Comparison of ENCODE assay signal across 11 mouse cellular contexts in the genomic region with DNA sequence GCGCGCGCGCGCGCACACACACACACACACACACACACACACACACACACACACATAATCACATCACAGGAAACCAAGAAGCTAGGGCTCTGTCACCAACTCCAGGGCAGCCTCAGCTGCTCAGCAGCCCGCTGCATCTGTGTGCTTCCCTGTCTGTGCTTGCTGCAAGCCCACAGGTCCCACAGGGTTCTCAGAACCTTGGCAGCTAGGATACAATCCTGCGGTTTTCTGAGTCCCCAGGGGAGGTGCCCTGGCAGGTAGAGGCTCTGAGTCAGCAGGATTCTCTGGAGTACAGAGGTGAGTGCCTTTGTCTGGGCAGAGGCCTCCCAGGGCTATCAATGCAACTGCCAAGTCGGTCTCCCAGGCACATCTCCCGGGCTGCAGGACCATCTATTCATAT. TPM values are rescaled to one million over a fixed set of nuclear protein-coding genes. Genes with fewer than 3 reads are reported as not detected.
DNase-seq lines count a peak whose midpoint lies in the region; ATAC-seq and TF ChIP-seq lines count a peak whose summit lies in the region.
"Had no signal": no experiment of that assay in that cellular context is flagged by ENCODE, and none has a peak within 500 bp of the region (broad histone marks: within the 10 kb centered on the region; RNA-seq: fewer than 3 reads in every experiment).

No protein-coding gene starts in this region.

- 47% methylated on average over 10 of the region's 10 CpGs for WGBS in hindbrain, embryonic 10.5 days
- 46% methylated on average over 9 of the region's 10 CpGs for WGBS in hindbrain, embryonic 12.5 days
- whole genome bisulfite sequencing in hindbrain, postnatal 0 days, result 37% methylated on average over 10 of the region's 10 CpGs
- 45% methylated on average over 10 of the region's 10 CpGs for WGBS in liver, embryonic 12.5 days (ENCODE audit: insufficient replicate concordance)

- 0 out of 2 replicates have a peak overlapping the region, but pooled peaks have one; percentile 53 for H3K27ac ChIP-seq in hindbrain, embryonic 10.5 days
- H3K27ac ChIP-seq in hindbrain, embryonic 12.5 days, result no peak overlapping the region; the same call in 1 of the 2 replicates
- H3K27ac ChIP-seq in ES-E14 (ENCODE audit: insufficient read depth, low read depth, low read length, poor library complexity, severe bottlenecking), result no peak overlapping the region
- no peak overlapping the region for H3K27ac ChIP-seq in hindbrain, postnatal 0 days
- no peak overlapping the region for H3K27ac ChIP-seq in liver, embryonic 12.5 days

- H3K4me1 ChIP-seq in hindbrain, embryonic 10.5 days (replicated peaks), result peaks cover 22% of the 10 kb centered on the region
- peaks cover 9% of the 10 kb centered on the region for H3K4me1 ChIP-seq in hindbrain, embryonic 12.5 days
- H3K4me1 ChIP-seq in ES-E14 (ENCODE audit: control insufficient read depth in 2 of 2, insufficient read depth in 2 of 2, low read length in 2 of 2, poor library complexity in 1 of 2), result peaks cover 3 to 4% of the 10 kb centered on the region in 2 experiments; a peak in 1 of 4 replicates
- peaks cover 5% of the 10 kb centered on the region; the same call in 1 of the 2 replicates for H3K4me1 ChIP-seq in hindbrain, postnatal 0 days (ENCODE audit: insufficient read depth, low read length)
- H3K4me1 ChIP-seq in liver, embryonic 12.5 days, result no peaks in the 10 kb centered on the region

- H3K4me3 ChIP-seq in hindbrain, embryonic 10.5 days, result no peak overlapping the region
- H3K4me3 ChIP-seq in hindbrain, embryonic 12.5 days, result no peak overlapping the region
- H3K4me3 ChIP-seq in ES-E14 (ENCODE audit: insufficient read depth in 1 of 2, low read depth in 1 of 2, low read length in 2 of 2, poor library complexity in 1 of 2, severe bottlenecking in 1 of 2), result peak overlapping the region; percentile 25 to 33; a peak in 1 of 4 replicates
- H3K4me3 ChIP-seq in hindbrain, postnatal 0 days (ENCODE audit: low read length), result no peak overlapping the region
- no peak overlapping the region for H3K4me3 ChIP-seq in liver, embryonic 12.5 days

- H3K4me2 ChIP-seq in hindbrain, embryonic 12.5 days (replicated peaks), result no peak overlapping the region
- no peak overlapping the region for H3K4me2 ChIP-seq in hindbrain, postnatal 0 days (ENCODE audit: low read depth, low read length)
- no peak overlapping the region for H3K4me2 ChIP-seq in liver, embryonic 12.5 days

- no peaks in the 10 kb centered on the region for H3K36me3 ChIP-seq in hindbrain, embryonic 10.5 days
- H3K36me3 ChIP-seq in hindbrain, embryonic 12.5 days, result no peaks in the 10 kb centered on the region
- H3K36me3 ChIP-seq in ES-E14 (ENCODE audit: control insufficient read depth, insufficient read depth, low read length, poor library complexity, severe bottlenecking), result no peaks in the 10 kb centered on the region
- H3K36me3 ChIP-seq in hindbrain, postnatal 0 days (ENCODE audit: insufficient read depth, low read length), result no peaks in the 10 kb centered on the region
- no peaks in the 10 kb centered on the region for H3K36me3 ChIP-seq in liver, embryonic 12.5 days

- TF ChIP-seq CTCF in hindbrain, postnatal 0 days (IDR thresholded peaks at IDR 0.05; ENCODE audit: low read depth), result no peak

- no peak for DNase-seq in hindbrain, embryonic 10.5 days (ENCODE audit: low spot score)
- no peak for DNase-seq in ES-E14 (ENCODE audit: low read depth, low spot score)
- DNase-seq in hindbrain, postnatal 0 days (ENCODE audit: low spot score), result peak; percentile 37
- peak; percentile 77 for DNase-seq in lung, postnatal 36 days
- DNase-seq in retina, postnatal 1 day, result no peak
- DNase-seq in adrenal gland, postnatal 25 days, result no peak
- DNase-seq: heart, postnatal 10 days; right cerebral cortex, adult 18-20 months had no signal

- H3K9me3 ChIP-seq in hindbrain, embryonic 10.5 days, result no peaks in the 10 kb centered on the region
- no peaks in the 10 kb centered on the region for H3K9me3 ChIP-seq in hindbrain, embryonic 12.5 days (replicated peaks)
- no peaks in the 10 kb centered on the region for H3K9me3 ChIP-seq in ES-E14 (ENCODE audit: control insufficient read depth, insufficient read depth, low read depth, low read length)
- no peaks in the 10 kb centered on the region for H3K9me3 ChIP-seq in hindbrain, postnatal 0 days (ENCODE audit: low read length)
- H3K9me3 ChIP-seq in liver, embryonic 12.5 days (replicated peaks), result no peaks in the 10 kb centered on the region

- ATAC-seq in hindbrain, embryonic 12.5 days (ENCODE audit: low FRiP score), result no peak
- ATAC-seq in hindbrain, postnatal 0 days, result peak; percentile 41; the same call in 1 of the 2 replicates
- ATAC-seq in liver, embryonic 12.5 days, result no peak

- peaks cover 59% of the 10 kb centered on the region for H3K27me3 ChIP-seq in hindbrain, embryonic 10.5 days (ENCODE audit: insufficient read depth, poor library complexity, severe bottlenecking)
- H3K27me3 ChIP-seq in hindbrain, embryonic 12.5 days, result peaks cover 30% of the 10 kb centered on the region
- H3K27me3 ChIP-seq in hindbrain, postnatal 0 days (ENCODE audit: insufficient read depth, low read length), result no peaks in the 10 kb centered on the region
- H3K27me3 ChIP-seq in liver, embryonic 12.5 days (replicated peaks), result peaks cover 33% of the 10 kb centered on the region

- in situ Hi-C loops in ES-E14 (cut with MboI; ENCODE audit: low sequenced_read_pairs in 2 of 2, unreplicated experiment in 2 of 2), result no loop called here

- H3K9ac ChIP-seq in hindbrain, embryonic 12.5 days, result no peak overlapping the region
- H3K9ac ChIP-seq in ES-E14 (ENCODE audit: insufficient read depth, low read depth, low read length, poor library complexity, severe bottlenecking), result no peak overlapping the region
- H3K9ac ChIP-seq in hindbrain, postnatal 0 days (replicated peaks; ENCODE audit: low read length), result no peak overlapping the region
- H3K9ac ChIP-seq in liver, embryonic 12.5 days, result no peak overlapping the region

TF ChIP-seq in ES-E14, 5 proteins besides CTCF, POLR2A, EP300 and RAD21:
- TF ChIP-seq MAFK (IDR thresholded peaks at IDR 0.05; ENCODE audit: insufficient read depth, low read depth, low read length) (peak; percentile 70), ZC3H11A (IDR thresholded peaks at IDR 0.05; ENCODE audit: borderline replicate concordance, low read depth, low read length) (no peak), CHD2 (IDR thresholded peaks at IDR 0.05; ENCODE audit: low read depth, low read length) (no peak)

RNA-seq across cellular contexts. Expression of a gene that starts 7.3 kb away (rescaled TPM):
- 0.20 and 0.31 TPM in 2 replicates for polyA plus RNA-seq in hindbrain, embryonic 10.5 days (2016; fragmentation: Nextera tagmentation; extraction: Ambion mirVana)
- polyA plus RNA-seq in hindbrain, embryonic 12.5 days (2016; fragmentation: Nextera tagmentation; extraction: Ambion mirVana), result 1.1 and 1.8 TPM in 2 replicates
- 0.32 and 0.36 TPM in 2 replicates for total RNA-seq in ES-E14 (2012; rRNA removed)
- 25.1 and 26.3 TPM in 2 replicates for total RNA-seq in hindbrain, postnatal 0 days (2014; rRNA removed)
- 5.8 and 6.1 TPM in 2 replicates for polyA plus RNA-seq in hindbrain, postnatal 0 days (2015; fragmentation: Nextera tagmentation; extraction: Ambion mirVana)
- polyA plus RNA-seq in liver, embryonic 12.5 days (2016; fragmentation: Nextera tagmentation; extraction: Ambion mirVana), result 0.18 and 0.19 TPM in 2 replicates
- total RNA-seq in adrenal gland, postnatal 25 days (2021), result 1.8 and 1.9 TPM in 2 replicates
- total RNA-seq: common myeloid progenitor, adult 5-6 weeks had no signal

Comparison
In these comparisons a context has a peak if more than half of its experiments do, and no peak if none do; other contexts are left out.
1. DNase-seq: peak in hindbrain, postnatal 0 days (single experiment) and lung, postnatal 36 days (single experiment); none in hindbrain, embryonic 10.5 days (single experiment), ES-E14 (single experiment), retina, postnatal 1 day (single experiment) and adrenal gland, postnatal 25 days (single experiment).
2. H3K4me3 ChIP-seq: peak in ES-E14 (2 of 2); none in hindbrain, embryonic 10.5 days (single experiment), hindbrain, embryonic 12.5 days (single experiment), hindbrain, postnatal 0 days (single experiment) and liver, embryonic 12.5 days (single experiment).